Mouse (Mus musculus) cerebellum, postnatal 36 days (tissue): ENCODE results near the gene Masp2.

Source experiments
- DNase-seq, 2 experiments: peaks; one replicate each; pipeline ENCODE4 v3.0.0; 2021 to 2022; ENCODE audit warnings: mixed read lengths in 2 of 2

Gene Masp2

GRCm38 (mm10) chr4:148602357-148603120, at the start of gene Masp2:
Masp2 (plus strand) TSS chr4:148602554.
- no peak for DNase-seq

- DNase-seq, result no peak
These were observed 44.6 kb upstream of the Masp2 start for GRCm38 (mm10) chr4:148557766-148558165.

- DNase-seq, result peak; percentile 88
These were observed 43.9 kb upstream of the Masp2 start, which contains the start of gene Exosc10 for GRCm38 (mm10) chr4:148558297-148559000. Exosc10 (plus strand) TSS chr4:148558429.

- DNase-seq, result no peak
These were observed 39.7 kb upstream of the Masp2 start for GRCm38 (mm10) chr4:148562676-148563075.

- DNase-seq, result no peak
These were observed 38.8 kb upstream of the Masp2 start for GRCm38 (mm10) chr4:148563595-148563994.

- DNase-seq, result no peak
These were observed 32.2 kb upstream of the Masp2 start for GRCm38 (mm10) chr4:148570138-148570537.

GRCm38 (mm10) chr4:148570693-148571295, 31.6 kb upstream of the Masp2 start:
- no peak for DNase-seq

- no peak for DNase-seq
These were observed 29.1 kb upstream of the Masp2 start for GRCm38 (mm10) chr4:148573222-148573621.

- peak in 1 of 2 experiments; percentile 39 for DNase-seq
These were observed 21.6 kb upstream of the Masp2 start for GRCm38 (mm10) chr4:148580765-148581164.

- DNase-seq, result no peak
These were observed 20.9 kb upstream of the Masp2 start for GRCm38 (mm10) chr4:148581422-148581821.

GRCm38 (mm10) chr4:148583257-148583656, 19.1 kb upstream of the Masp2 start:
- no peak for DNase-seq

- DNase-seq, result no peak
These were observed 15.7 kb upstream of the Masp2 start for GRCm38 (mm10) chr4:148586648-148587047.

GRCm38 (mm10) chr4:148588793-148589192, 13.6 kb upstream of the Masp2 start:
- no peak for DNase-seq

- peak in 1 of 2 experiments; percentile 23 for DNase-seq
These were observed 12.8 kb upstream of the Masp2 start for GRCm38 (mm10) chr4:148589565-148589964.

- no peak for DNase-seq
These were observed 11.8 kb upstream of the Masp2 start for GRCm38 (mm10) chr4:148590421-148591170.

- DNase-seq, result peak; percentile 96 to 98
These were observed 11.2 kb upstream of the Masp2 start, which contains the start of gene Srm for GRCm38 (mm10) chr4:148591171-148591630. Srm (plus strand) TSS chr4:148591503.

- DNase-seq, result no peak
These were observed 10.5 kb upstream of the Masp2 start for GRCm38 (mm10) chr4:148591637-148592380.

GRCm38 (mm10) chr4:148593996-148594395, 8.4 kb upstream of the Masp2 start:
- peak; percentile 43 to 49 for DNase-seq

- DNase-seq, result no peak
These were observed 6.4 kb upstream of the Masp2 start for GRCm38 (mm10) chr4:148595916-148596315.

GRCm38 (mm10) chr4:148596731-148597130, 5.6 kb upstream of the Masp2 start:
- DNase-seq, result no peak

GRCm38 (mm10) chr4:148598826-148599225, 3.5 kb upstream of the Masp2 start:
- DNase-seq, result no peak

GRCm38 (mm10) chr4:148600316-148600715, 2.0 kb upstream of the Masp2 start:
- DNase-seq, result no peak
